Mouse (Mus musculus) forebrain, embryonic 14.5 days (tissue): ENCODE measurements around the gene Sfxn2. TPM values are rescaled to one million over a fixed set of nuclear protein-coding genes. Genes with fewer than 3 reads are reported as not detected.

ENCODE experiments used
- ATAC-seq: fragments of 200-750 bp; cut with Nextera tagmentation; 2 replicates; pipeline ENCODE4 v1.8.0; 2017; ENCODE audit warnings: mild to moderate bottlenecking, moderate library complexity
- DNase-seq: peaks from one replicate; pipeline ENCODE4 v3.0.0-alpha.2; 2015; ENCODE audit warnings: low spot score
- H3K27ac ChIP-seq: fragments of 300-500 bp; sonication (generic); 2 replicates; pipeline ENCODE4 v1.5.1; 2014; ENCODE audit warnings: low read depth, mild to moderate bottlenecking, control low read depth, low read length, moderate library complexity
- H3K27me3 ChIP-seq: fragments of 300-500 bp; sonication (generic); replicated peaks from 2 replicates; pipeline ENCODE4 v1.6.1; 2014; ENCODE audit warnings: low read length, control low read depth, mixed read lengths; ENCODE audit not compliant: control insufficient read depth, insufficient read depth
- H3K36me3 ChIP-seq: fragments of 300-500 bp; sonication (generic); 2 replicates; pipeline ENCODE4 v1.6.1; 2014; ENCODE audit warnings: low read length, control low read depth; ENCODE audit not compliant: control insufficient read depth, insufficient read depth
- H3K4me1 ChIP-seq: fragments of 300-500 bp; sonication (generic); 2 replicates; pipeline ENCODE4 v1.6.1; 2014; ENCODE audit warnings: antibody characterized with exemption, low read length, control low read depth; ENCODE audit not compliant: control insufficient read depth, insufficient read depth
- H3K4me2 ChIP-seq: fragments of 300-500 bp; sonication (generic); 2 replicates; pipeline ENCODE4 v1.6.1; 2014; ENCODE audit warnings: mild to moderate bottlenecking, control low read depth, low read length
- H3K4me3 ChIP-seq: fragments of 300-500 bp; sonication (generic); 2 replicates; pipeline ENCODE4 v1.5.1; 2014; ENCODE audit warnings: low read depth, low read length, control low read depth
- H3K9ac ChIP-seq: fragments of 300-500 bp; sonication (generic); 2 replicates; pipeline ENCODE4 v1.6.1; 2014; ENCODE audit warnings: mild to moderate bottlenecking, low read length, control low read depth, moderate library complexity
- H3K9me3 ChIP-seq: fragments of 300-500 bp; sonication (generic); replicated peaks from 2 replicates; pipeline ENCODE4 v1.6.1; 2016; ENCODE audit warnings: low read length, control low read depth, mixed read lengths; ENCODE audit not compliant: control insufficient read depth
- WGBS: fragments of 180-500 bp; shearing (Covaris S2); extraction: QIAGEN DNeasy Blood & Tissue Kit; methylation state at CpG from one replicate; pipeline ENCODE4 v1.1.7; 2014; 5-methylcytosine and 5-hydroxymethylcytosine counted together
- polyA plus RNA-seq: library from polyadenylated mRNA; unstranded; fragments of >200 nt; fragmentation: Nextera tagmentation; extraction: Ambion mirVana; gene quantifications from 2 replicates; pipeline ENCODE4 v1.2.1, GENCODE M21; 2014

The Sfxn2 gene
- polyA plus RNA-seq, 1 experiment from 2014 or later, result 6.8 TPM

GRCm38 (mm10) chr19:46619518-46619917 lies 46.4 kb downstream of the Sfxn2 start:
- no peaks in the 10 kb centered on the region for H3K9me3 ChIP-seq
- no peaks in the 10 kb centered on the region for H3K27me3 ChIP-seq
- H3K36me3 ChIP-seq, result peaks cover 3% of the 10 kb centered on the region; the same call in 1 of the 2 replicates
- no peak overlapping the region for H3K27ac ChIP-seq
- H3K4me1 ChIP-seq, result peaks cover 13% of the 10 kb centered on the region
- no peak overlapping the region for H3K9ac ChIP-seq
- no peak overlapping the region for H3K4me3 ChIP-seq
- 94% methylated on average over 6 of the region's 6 CpGs for WGBS
- no peak for ATAC-seq
- no peak for DNase-seq
- no peak overlapping the region for H3K4me2 ChIP-seq

- no peak for ATAC-seq
- H3K27me3 ChIP-seq, result no peaks in the 10 kb centered on the region
- peaks cover 13% of the 10 kb centered on the region for H3K4me1 ChIP-seq
- peaks cover 2% of the 10 kb centered on the region; the same call in 1 of the 2 replicates for H3K36me3 ChIP-seq
- no peak for DNase-seq
- H3K9me3 ChIP-seq, result no peaks in the 10 kb centered on the region
- H3K4me3 ChIP-seq, result no peak overlapping the region
- no peak overlapping the region for H3K9ac ChIP-seq
- no peak overlapping the region for H3K4me2 ChIP-seq
- whole genome bisulfite sequencing, result 90% methylated on average over 14 of the region's 14 CpGs
- H3K27ac ChIP-seq, result no peak overlapping the region
Observed at GRCm38 (mm10) chr19:46620016-46620808, 47.0 kb downstream of the Sfxn2 start.

- no peak overlapping the region for H3K27ac ChIP-seq
- H3K36me3 ChIP-seq, result peaks cover 7% of the 10 kb centered on the region; the same call in 1 of the 2 replicates
- ATAC-seq, result no peak
- WGBS, result 69% methylated on average over 19 of the region's 19 CpGs
- H3K4me1 ChIP-seq, result peaks cover 13% of the 10 kb centered on the region
- no peak overlapping the region for H3K4me2 ChIP-seq
- no peaks in the 10 kb centered on the region for H3K9me3 ChIP-seq
- no peak overlapping the region for H3K4me3 ChIP-seq
- H3K27me3 ChIP-seq, result no peaks in the 10 kb centered on the region
- DNase-seq, result no peak
- no peak overlapping the region for H3K9ac ChIP-seq
Observed at GRCm38 (mm10) chr19:46621236-46622183, 48.3 kb downstream of the Sfxn2 start.

GRCm38 (mm10) chr19:46622659-46623193 lies 49.6 kb downstream of the Sfxn2 start:
- DNase-seq (no peak), ATAC-seq (no peak)
- Histone ChIP-seq H3K27ac (no peak overlapping the region), H3K9me3 (no peaks in the 10 kb centered on the region), H3K4me2 (peak overlapping the region; percentile 18; the same call in 1 of the 2 replicates), H3K36me3 (peaks cover 5% of the 10 kb centered on the region; the same call in 1 of the 2 replicates), H3K9ac (peak overlapping the region; percentile 29; the same call in 1 of the 2 replicates), H3K4me3 (no peak overlapping the region), H3K4me1 (peaks cover 13% of the 10 kb centered on the region), H3K27me3 (no peaks in the 10 kb centered on the region)
- 40% methylated on average over 12 of the region's 12 CpGs for WGBS

GRCm38 (mm10) chr19:46623194-46623667 lies 50.1 kb downstream of the Sfxn2 start:
- H3K9ac ChIP-seq, result peak overlapping the region; percentile 29; the same call in 1 of the 2 replicates
- 8% methylated on average over 16 of the region's 16 CpGs for WGBS
- DNase-seq, result peak; percentile 51

GRCm38 (mm10) chr19:46623790-46624772 lies 50.9 kb downstream of the Sfxn2 start:
- peak overlapping the region; percentile 29; the same call in 1 of the 2 replicates for H3K9ac ChIP-seq
- H3K27ac ChIP-seq, result no peak overlapping the region; the same call in 1 of the 2 replicates
- no peaks in the 10 kb centered on the region for H3K9me3 ChIP-seq
- H3K4me1 ChIP-seq, result peaks cover 13% of the 10 kb centered on the region
- WGBS, result 27% methylated on average over 19 of the region's 19 CpGs
- H3K4me2 ChIP-seq, result peak overlapping the region; percentile 18
- H3K4me3 ChIP-seq, result no peak overlapping the region
- no peaks in the 10 kb centered on the region for H3K27me3 ChIP-seq
- no peak for ATAC-seq
- peak; percentile 28 for DNase-seq
- H3K36me3 ChIP-seq, result peaks cover 5% of the 10 kb centered on the region; the same call in 1 of the 2 replicates

More at GRCm38 (mm10) chr19:46623194-46623667, 50.1 kb downstream of the Sfxn2 start:
- 0 out of 2 replicates have a peak, but pooled peaks have one; percentile 32 for ATAC-seq
- Histone ChIP-seq H3K4me2 (peak overlapping the region; percentile 18), H3K4me3 (no peak overlapping the region), H3K9me3 (no peaks in the 10 kb centered on the region), H3K36me3 (peaks cover 5% of the 10 kb centered on the region; the same call in 1 of the 2 replicates), H3K27ac (no peak overlapping the region), H3K27me3 (no peaks in the 10 kb centered on the region), H3K4me1 (peaks cover 13% of the 10 kb centered on the region)

GRCm38 (mm10) chr19:46625015-46625414 lies 51.9 kb downstream of the Sfxn2 start:
- H3K36me3 ChIP-seq, result peaks cover 5% of the 10 kb centered on the region; the same call in 1 of the 2 replicates
- no peak overlapping the region for H3K27ac ChIP-seq
- H3K27me3 ChIP-seq, result no peaks in the 10 kb centered on the region
- ATAC-seq (no peak), DNase-seq (no peak)
- no peak overlapping the region for H3K4me2 ChIP-seq
- H3K9ac ChIP-seq, result no peak overlapping the region
- 97% methylated on average over 12 of the region's 12 CpGs for WGBS
- no peaks in the 10 kb centered on the region for H3K9me3 ChIP-seq
- H3K4me1 ChIP-seq, result peaks cover 13% of the 10 kb centered on the region
- H3K4me3 ChIP-seq, result no peak overlapping the region
